Mouse (Mus musculus) lung, embryonic 14.5 days (tissue): Measurements from ENCODE around the gene Slc2a8. TPM values are rescaled to one million over a fixed set of nuclear protein-coding genes. Genes with fewer than 3 reads are reported as not detected.
"Not testable (repeated sequence)": the region's sequence is repeated elsewhere in the genome, so short reads cannot be mapped to it uniquely, and the experiment has no call there.

Source experiments
- ATAC-seq: fragments of 200-750 bp; cut with Nextera tagmentation; 2 replicates; pipeline ENCODE4 v1.8.0; 2017; ENCODE audit warnings: mild to moderate bottlenecking, moderate TSS enrichment, moderate library complexity; ENCODE audit not compliant: insufficient read depth
- DNase-seq: peaks from one replicate; pipeline ENCODE4 v3.0.0-alpha.2; 2015
- H3K27ac ChIP-seq: fragments of 300-500 bp; sonication (generic); 2 replicates; pipeline ENCODE4 v1.5.1; 2014; ENCODE audit warnings: low read depth, mild to moderate bottlenecking, moderate library complexity
- H3K27me3 ChIP-seq: fragments of 300-500 bp; sonication (generic); 2 replicates; pipeline ENCODE4 v1.6.1; 2014; ENCODE audit warnings: low read length, control low read depth; ENCODE audit not compliant: insufficient read depth
- H3K36me3 ChIP-seq: fragments of 300-500 bp; sonication (generic); 2 replicates; pipeline ENCODE4 v1.6.1; 2014; ENCODE audit warnings: control low read depth; ENCODE audit not compliant: insufficient read depth
- H3K4me1 ChIP-seq: fragments of 300-500 bp; sonication (generic); 2 replicates; pipeline ENCODE4 v1.6.1; 2014; ENCODE audit warnings: antibody characterized with exemption, control low read depth; ENCODE audit not compliant: insufficient read depth
- H3K4me2 ChIP-seq: fragments of 300-500 bp; sonication (generic); 2 replicates; pipeline ENCODE4 v1.6.1; 2014; ENCODE audit warnings: mild to moderate bottlenecking
- H3K4me3 ChIP-seq: fragments of 300-500 bp; sonication (generic); 2 replicates; pipeline ENCODE4 v1.5.1; 2014; ENCODE audit warnings: low read depth, low read length
- H3K9ac ChIP-seq: fragments of 300-500 bp; sonication (generic); 2 replicates; pipeline ENCODE4 v1.6.1; 2014
- H3K9me3 ChIP-seq: fragments of 300-500 bp; sonication (generic); 2 replicates; pipeline ENCODE4 v1.6.1; 2016; ENCODE audit warnings: low read depth, low read length, control low read depth
- CTCF ChIP-seq: IDR thresholded peaks from 2 replicates; pipeline ENCODE4 v1.5.1; 2016; ENCODE audit warnings: antibody characterized with exemption, low read depth
- WGBS: fragments of 180-500 bp; shearing (Covaris S2); extraction: QIAGEN DNeasy Blood & Tissue Kit; methylation state at CpG from one replicate; pipeline ENCODE4 v1.1.7; 2014; 5-methylcytosine and 5-hydroxymethylcytosine counted together
- polyA plus RNA-seq: library from polyadenylated mRNA; unstranded; fragments of >200 nt; fragmentation: Nextera tagmentation; extraction: Ambion mirVana; gene quantifications from 2 replicates; pipeline ENCODE4 v1.2.1, GENCODE M21; 2014

Gene Slc2a8
- polyA plus RNA-seq, 1 experiment from 2014 or later, result 14.4 TPM

DNA sequence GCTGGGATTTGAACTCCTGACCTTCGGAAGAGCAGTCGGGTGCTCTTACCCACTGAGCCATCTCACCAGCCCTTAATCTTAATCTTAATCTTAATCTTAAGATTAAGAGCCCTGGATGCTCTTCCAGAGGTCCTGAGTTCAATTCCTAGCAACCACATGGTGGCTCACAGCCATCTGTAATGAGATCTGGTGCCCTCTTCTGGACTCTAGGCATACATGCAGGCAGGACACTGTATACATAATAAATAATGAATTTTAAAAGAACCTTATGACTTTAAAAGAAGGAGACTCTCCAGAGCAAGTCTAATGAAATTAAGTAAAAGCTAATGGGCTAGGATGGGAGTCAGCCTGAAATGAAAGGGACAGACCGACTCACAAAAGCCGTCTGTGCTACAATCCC, 27.2 kb upstream of the Slc2a8 start:
- H3K4me1 ChIP-seq, H3K9ac ChIP-seq, H3K27me3 ChIP-seq, ATAC-seq, H3K4me3 ChIP-seq, H3K4me2 ChIP-seq, H3K36me3 ChIP-seq, H3K9me3 ChIP-seq, H3K27ac ChIP-seq: not testable (repeated sequence)
- TF ChIP-seq CTCF, result peak; percentile 37; the same call in 1 of the 2 replicates
- 86% methylated on average over 4 of the region's 4 CpGs for WGBS
- peak; percentile 11 for DNase-seq

DNA sequence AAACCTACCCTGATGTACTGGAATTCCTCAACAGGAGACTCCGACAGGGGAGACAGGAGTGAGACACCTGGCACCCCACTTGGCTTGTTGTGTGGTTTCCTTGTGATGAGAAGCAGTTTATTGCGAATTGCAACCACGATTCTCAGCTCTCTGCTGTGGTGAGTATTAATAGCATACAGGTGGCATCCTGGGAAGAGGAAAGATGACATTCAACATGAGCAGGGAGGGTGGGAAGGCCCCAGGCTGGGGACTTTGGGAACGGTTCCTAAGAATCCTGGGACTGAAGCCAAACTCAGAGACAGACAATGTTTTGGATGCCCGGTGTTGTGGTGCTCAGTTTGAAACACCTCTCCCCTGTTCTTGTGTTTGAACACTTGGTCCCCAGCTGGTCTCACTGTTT, 23.2 kb upstream of the Slc2a8 start:
- Histone ChIP-seq H3K27me3 (no peaks in the 10 kb centered on the region), H3K9ac (no peak overlapping the region), H3K4me3 (no peak overlapping the region), H3K9me3 (no peaks in the 10 kb centered on the region), H3K4me2 (no peak overlapping the region), H3K27ac (no peak overlapping the region), H3K36me3 (no peaks in the 10 kb centered on the region), H3K4me1 (no peaks in the 10 kb centered on the region)
- no peak for TF ChIP-seq CTCF
- 63% methylated on average over 5 of the region's 5 CpGs for WGBS
- ATAC-seq, result no peak
- no peak for DNase-seq

DNA sequence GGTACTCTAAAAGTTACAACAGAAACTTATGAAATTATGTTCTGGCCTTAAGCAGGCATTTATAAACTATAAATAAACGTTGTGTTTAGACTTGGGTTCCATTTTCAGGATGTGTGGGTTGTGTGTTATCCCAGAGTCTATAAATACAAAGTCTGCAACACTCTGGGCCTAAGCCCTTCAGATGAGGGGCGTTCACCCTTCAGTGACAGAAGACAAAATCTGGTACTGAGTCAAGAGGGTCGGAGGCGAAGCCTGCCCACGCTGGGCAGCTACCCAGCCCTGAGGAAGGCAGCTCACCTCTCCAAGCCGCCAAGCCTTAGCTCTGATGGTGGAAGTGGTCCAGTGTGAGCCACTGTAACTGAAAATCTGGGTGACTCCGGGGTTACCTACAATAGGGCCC, 20.3 kb upstream of the Slc2a8 start:
- H3K9ac ChIP-seq, result no peak overlapping the region
- TF ChIP-seq CTCF, result no peak
- no peak overlapping the region for H3K4me2 ChIP-seq
- DNase-seq (no peak), ATAC-seq (no peak)
- H3K27me3 ChIP-seq, result no peaks in the 10 kb centered on the region
- H3K27ac ChIP-seq, result no peak overlapping the region
- H3K9me3 ChIP-seq, result no peaks in the 10 kb centered on the region
- no peaks in the 10 kb centered on the region for H3K4me1 ChIP-seq
- H3K4me3 ChIP-seq, result no peak overlapping the region
- H3K36me3 ChIP-seq, result no peaks in the 10 kb centered on the region
- 87% methylated on average over 7 of the region's 7 CpGs for WGBS

DNA sequence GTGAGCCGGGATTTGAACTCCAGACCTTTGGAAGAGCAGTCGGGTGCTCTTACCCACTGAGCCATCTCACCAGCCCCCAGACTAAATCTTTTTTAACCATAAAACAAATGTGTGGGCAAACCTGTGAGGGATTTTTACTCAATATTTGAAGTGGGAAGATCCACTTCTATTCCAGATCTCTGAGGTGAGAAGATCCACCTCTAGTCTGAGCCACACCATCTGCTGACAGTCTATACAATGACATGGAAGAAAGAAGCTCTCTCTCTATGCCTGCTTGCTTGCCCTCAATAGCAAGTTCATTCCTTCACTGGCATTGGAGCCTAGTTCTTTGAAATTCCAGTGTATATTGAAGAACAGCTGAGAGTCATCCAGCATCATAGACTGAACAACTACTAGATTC, 17.9 kb upstream of the Slc2a8 start:
- ATAC-seq, result no peak
- no peaks in the 10 kb centered on the region for H3K9me3 ChIP-seq
- WGBS, result 77% methylated on average over 2 of the region's 2 CpGs

DNA sequence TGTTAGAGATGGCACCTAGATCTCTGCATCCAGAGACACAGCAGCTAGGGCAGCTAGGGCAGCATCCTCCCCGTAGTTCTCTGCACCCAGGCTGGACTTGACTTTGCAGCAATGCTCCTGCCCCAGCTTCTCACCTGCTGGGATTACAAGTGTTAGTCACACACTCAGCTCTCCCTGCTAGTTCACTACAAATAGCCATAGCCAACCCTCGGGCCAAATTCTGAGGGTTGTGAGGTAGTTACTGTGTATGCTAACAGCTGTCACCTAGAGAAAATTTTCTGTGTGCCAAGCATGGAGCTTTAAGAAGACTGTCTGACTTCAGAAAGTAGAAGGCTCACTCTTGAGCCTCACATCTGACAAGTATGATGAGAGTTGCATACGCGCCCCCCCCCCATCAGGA, 15.9 kb upstream of the Slc2a8 start:
- WGBS, result 76% methylated on average over 4 of the region's 4 CpGs
- TF ChIP-seq CTCF, result no peak

More for the DNA sequence above, 17.9 kb upstream of the Slc2a8 start:
- DNase-seq, result no peak
- H3K4me2 ChIP-seq, result no peak overlapping the region
- H3K27ac ChIP-seq, result no peak overlapping the region
- no peaks in the 10 kb centered on the region for H3K36me3 ChIP-seq
- no peak for TF ChIP-seq CTCF
- H3K4me3 ChIP-seq, result no peak overlapping the region
- no peaks in the 10 kb centered on the region for H3K4me1 ChIP-seq
- H3K27me3 ChIP-seq, result no peaks in the 10 kb centered on the region
- no peak overlapping the region for H3K9ac ChIP-seq

DNA sequence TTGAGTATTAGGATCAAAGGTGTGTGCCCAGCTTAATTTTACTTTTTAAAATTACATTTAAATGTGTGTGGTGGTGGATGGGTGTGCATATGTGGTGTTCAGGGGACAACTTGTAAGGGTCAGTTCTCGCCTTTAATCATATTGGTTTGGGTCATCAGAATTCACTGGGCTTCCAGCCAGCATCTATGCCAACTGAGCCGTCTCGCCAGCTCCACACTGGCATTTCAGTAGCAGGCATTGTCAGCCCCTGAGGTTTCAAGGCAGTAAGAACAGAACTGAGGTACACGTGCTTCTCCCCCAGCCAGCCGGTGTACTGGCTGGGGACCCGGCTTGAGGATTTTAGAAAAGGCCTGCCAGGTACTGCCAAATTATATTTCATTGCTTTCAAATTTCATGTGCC, 15.2 kb upstream of the Slc2a8 start:
- Histone ChIP-seq H3K9ac (no peak overlapping the region), H3K9me3 (no peaks in the 10 kb centered on the region), H3K27me3 (no peaks in the 10 kb centered on the region), H3K36me3 (no peaks in the 10 kb centered on the region), H3K4me3 (no peak overlapping the region), H3K4me1 (no peaks in the 10 kb centered on the region), H3K4me2 (no peak overlapping the region), H3K27ac (no peak overlapping the region)
- TF ChIP-seq CTCF, result no peak
- WGBS, result 74% methylated on average over 6 of the region's 6 CpGs
- DNase-seq (no peak), ATAC-seq (no peak)

More for the DNA sequence above, 15.9 kb upstream of the Slc2a8 start:
- H3K4me3 ChIP-seq, result no peak overlapping the region
- no peak for ATAC-seq
- H3K9me3 ChIP-seq, result no peaks in the 10 kb centered on the region
- H3K4me2 ChIP-seq, result no peak overlapping the region
- no peak overlapping the region for H3K27ac ChIP-seq
- no peaks in the 10 kb centered on the region for H3K4me1 ChIP-seq
- H3K36me3 ChIP-seq, result no peaks in the 10 kb centered on the region
- no peak overlapping the region for H3K9ac ChIP-seq
- H3K27me3 ChIP-seq, result no peaks in the 10 kb centered on the region
- no peak for DNase-seq

DNA sequence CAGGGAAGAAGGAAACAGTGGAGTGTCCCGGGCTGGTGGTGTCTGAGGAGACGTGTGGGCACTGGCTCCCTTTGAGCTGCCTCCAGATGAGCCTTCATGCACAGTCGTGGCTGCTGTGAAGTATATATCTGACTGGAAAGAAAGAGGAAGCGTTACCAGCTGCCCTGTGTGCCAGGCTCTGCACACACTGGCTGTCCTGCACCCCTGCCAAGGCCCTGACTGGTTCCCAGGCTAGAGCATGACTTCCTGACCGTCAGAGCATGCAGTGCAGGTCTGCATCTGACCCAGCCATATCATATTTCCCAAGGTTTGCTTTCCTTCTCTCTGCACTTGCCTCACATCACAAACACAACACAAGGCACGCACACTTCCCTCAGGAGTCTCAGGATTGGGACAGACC, 10.2 kb upstream of the Slc2a8 start:
- Histone ChIP-seq H3K27me3 (no peaks in the 10 kb centered on the region), H3K27ac (no peak overlapping the region), H3K36me3 (no peaks in the 10 kb centered on the region), H3K4me3 (no peak overlapping the region), H3K9ac (no peak overlapping the region), H3K4me2 (no peak overlapping the region), H3K4me1 (no peaks in the 10 kb centered on the region), H3K9me3 (no peaks in the 10 kb centered on the region)
- whole genome bisulfite sequencing, result 54% methylated on average over 6 of the region's 6 CpGs
- no peak for ATAC-seq
- DNase-seq, result no peak
- TF ChIP-seq CTCF, result no peak
